8 mouse cellular contexts compared by ENCODE assay signal in the genomic region with DNA sequence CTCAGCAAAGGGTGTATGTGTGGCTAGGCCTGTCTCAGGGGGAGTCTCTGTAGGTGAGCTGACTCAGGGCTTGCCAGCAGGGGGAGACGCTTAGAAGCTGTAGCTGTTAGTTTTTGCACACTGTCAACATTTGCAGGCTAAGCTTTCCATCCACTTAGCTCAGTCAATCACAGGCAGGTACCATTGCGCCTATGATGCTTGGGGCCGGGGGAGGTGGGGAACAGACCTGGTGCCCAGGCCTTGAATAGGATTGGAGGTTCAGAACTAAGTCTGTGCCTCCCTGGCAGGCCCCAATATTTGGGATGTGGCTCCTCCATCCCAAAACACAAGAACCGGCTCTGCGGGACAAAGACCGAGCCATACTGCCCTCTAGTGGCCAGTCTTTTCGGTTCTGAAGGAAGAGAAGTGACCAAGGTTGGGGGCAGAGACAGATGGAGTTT. TPM values are rescaled to one million over a fixed set of nuclear protein-coding genes. Genes with fewer than 3 reads are reported as not detected.
A peak's percentile ranks its signal among the peaks of the same experiment; 100 is the strongest.
DNase-seq lines count a peak whose midpoint lies in the region; ATAC-seq and TF ChIP-seq lines count a peak whose summit lies in the region.

No protein-coding gene starts in this region.

- H3K27me3 ChIP-seq in heart, adult 2 months (ENCODE audit: control insufficient read depth, insufficient read depth, low read length): peaks cover 11% of the 10 kb centered on the region
- peaks cover 65% of the 10 kb centered on the region for H3K27me3 ChIP-seq in heart, embryonic 12.5 days (replicated peaks)
- no peaks in the 10 kb centered on the region for H3K27me3 ChIP-seq in ES-Bruce4 (ENCODE audit: control insufficient read depth, insufficient read depth, low read length, poor library complexity, severe bottlenecking)

- TF ChIP-seq EP300 in heart, adult 2 months (IDR thresholded peaks at IDR 0.05; ENCODE audit: insufficient read depth, low read depth, low read length): no peak
- TF ChIP-seq EP300 in ES-Bruce4 (IDR thresholded peaks at IDR 0.05; ENCODE audit: insufficient read depth, low read depth, low read length): no peak

- H3K9me3 ChIP-seq in heart, embryonic 12.5 days (replicated peaks): no peaks in the 10 kb centered on the region
- no peaks in the 10 kb centered on the region for H3K9me3 ChIP-seq in ES-Bruce4 (replicated peaks; ENCODE audit: control insufficient read depth, insufficient read depth, low read length, poor library complexity, severe bottlenecking)

- intact Hi-C loops in heart, adult 2 months (cut with DNase I): loop anchor here (5.0 kb wide), 1 partner anchor 319 kb away; a partner anchor contains a TSS

- H3K27ac ChIP-seq in heart, adult 2 months: no peak overlapping the region
- no peak overlapping the region for H3K27ac ChIP-seq in heart, embryonic 12.5 days (ENCODE audit: poor library complexity, severe bottlenecking)
- no peak overlapping the region for H3K27ac ChIP-seq in ES-Bruce4 (ENCODE audit: insufficient read depth, low read length)

- no peak for TF ChIP-seq POLR2A in heart, adult 2 months (IDR thresholded peaks at IDR 0.05; ENCODE audit: insufficient read depth, low read depth, low read length)
- TF ChIP-seq POLR2A in ES-Bruce4 (IDR thresholded peaks at IDR 0.05; ENCODE audit: insufficient read depth, low read length): no peak

- ATAC-seq in heart, embryonic 12.5 days (ENCODE audit: insufficient number of reproducible peaks, low FRiP score): no peak
- peak; percentile 20; the same call in 1 of the 2 replicates for ATAC-seq in frontal cortex, adult (ENCODE audit: low TSS enrichment)
- ATAC-seq in megakaryocyte, adult 5-6 weeks (ENCODE audit: poor library complexity, severe bottlenecking): peak; percentile 52; the same call in 1 of the 2 replicates

- peak; percentile 86 for TF ChIP-seq CTCF in heart, adult 2 months (IDR thresholded peaks at IDR 0.05)
- peak; percentile 75 for TF ChIP-seq CTCF in ES-Bruce4 (IDR thresholded peaks at IDR 0.05; ENCODE audit: low read depth, low read length)

- peak; percentile 57 to 70 for DNase-seq in heart, adult 2 months
- peak; percentile 78 for DNase-seq in cerebellum, adult 9-11 months
- peak; percentile 60 for DNase-seq in kidney, adult 9 months
- DNase-seq in right cerebral cortex, postnatal 4 days: peak; percentile 80

- H3K4me3 ChIP-seq in heart, adult 2 months: no peak overlapping the region
- H3K4me3 ChIP-seq in heart, embryonic 12.5 days: no peak overlapping the region
- H3K4me3 ChIP-seq in ES-Bruce4 (ENCODE audit: low read depth, low read length): 0 out of 2 replicates have a peak overlapping the region, but pooled peaks have one; percentile 14

- 3% methylated on average over 7 of the region's 7 CpGs for WGBS in heart, adult 2 months
- 1% methylated on average over 7 of the region's 7 CpGs for WGBS in heart, embryonic 12.5 days

- no peaks in the 10 kb centered on the region for H3K36me3 ChIP-seq in heart, adult 2 months (ENCODE audit: control insufficient read depth, insufficient read depth, low read length)
- no peaks in the 10 kb centered on the region for H3K36me3 ChIP-seq in heart, embryonic 12.5 days
- H3K36me3 ChIP-seq in ES-Bruce4 (ENCODE audit: control insufficient read depth, insufficient read depth, low read length, poor library complexity, severe bottlenecking): no peaks in the 10 kb centered on the region

- no peak overlapping the region for H3K4me2 ChIP-seq in heart, embryonic 12.5 days

- no peaks in the 10 kb centered on the region for H3K79me2 ChIP-seq in heart, adult 2 months (replicated peaks; ENCODE audit: control insufficient read depth, insufficient read depth, low read length)

- no peaks in the 10 kb centered on the region for H3K4me1 ChIP-seq in heart, adult 2 months (ENCODE audit: control insufficient read depth, insufficient read depth, low read length)
- H3K4me1 ChIP-seq in heart, embryonic 12.5 days (replicated peaks): peaks cover 20% of the 10 kb centered on the region
- peaks cover 5% of the 10 kb centered on the region for H3K4me1 ChIP-seq in ES-Bruce4 (ENCODE audit: control insufficient read depth, insufficient read depth, low read length)

- no peak overlapping the region for H3K9ac ChIP-seq in heart, adult 2 months (ENCODE audit: low read depth, low read length)
- H3K9ac ChIP-seq in heart, embryonic 12.5 days: no peak overlapping the region
- H3K9ac ChIP-seq in ES-Bruce4 (ENCODE audit: low read depth, poor library complexity, severe bottlenecking): no peak overlapping the region

RNA-seq across cellular contexts. Expression of a gene that starts 2.6 kb away (rescaled TPM):
- under 1 TPM in 1 of 2 experiments, not detected in 1; 0.27 TPM for total RNA-seq in heart, adult 2 months (2021)
- 0.21 and 0.38 TPM in 2 replicates for polyA plus RNA-seq in heart, adult 2 months (2012; rRNA removed)
- polyA plus RNA-seq in heart, embryonic 12.5 days (2016; fragmentation: Nextera tagmentation; extraction: Ambion mirVana): 2.2 TPM in 2 replicates
- 5.9 and 6.1 TPM in 2 replicates for polyA plus RNA-seq in ES-Bruce4 (2011; ENCODE audit: insufficient read depth, insufficient read length, low read depth, missing spikeins)
- total RNA-seq in megakaryocyte, adult 5-6 weeks (2015): not detected in 2 replicates
- not detected in 2 replicates for total RNA-seq in megakaryocyte, adult 5-6 weeks (2017)

RNA-seq across cellular contexts. Expression of a gene that starts 12.0 kb away (rescaled TPM):
- 10 to 100 TPM in 1 of 2 experiments, 1 to 10 TPM in 1; 8.7 to 10.3 TPM for total RNA-seq in heart, adult 2 months (2021)
- polyA plus RNA-seq in heart, adult 2 months (2012; rRNA removed): 16.3 and 18.4 TPM in 2 replicates
- 13.2 and 13.9 TPM in 2 replicates for polyA plus RNA-seq in heart, embryonic 12.5 days (2016; fragmentation: Nextera tagmentation; extraction: Ambion mirVana)
- 22.1 and 29.1 TPM in 2 replicates for polyA plus RNA-seq in ES-Bruce4 (2011; ENCODE audit: insufficient read depth, insufficient read length, low read depth, missing spikeins)
- not detected in 2 replicates for total RNA-seq in megakaryocyte, adult 5-6 weeks (2015)
- total RNA-seq in megakaryocyte, adult 5-6 weeks (2017): not detected in 2 replicates

RNA-seq across cellular contexts. Expression of a gene that starts 19.4 kb away (rescaled TPM):
- 10 to 100 TPM; 39.4 to 46.4 TPM for total RNA-seq in heart, adult 2 months (2021)
- 40.5 and 45.7 TPM in 2 replicates for polyA plus RNA-seq in heart, adult 2 months (2012; rRNA removed)
- polyA plus RNA-seq in heart, embryonic 12.5 days (2016; fragmentation: Nextera tagmentation; extraction: Ambion mirVana): 87.7 and 90.4 TPM in 2 replicates
- 264 and 288 TPM in 2 replicates for polyA plus RNA-seq in ES-Bruce4 (2011; ENCODE audit: insufficient read depth, insufficient read length, low read depth, missing spikeins)
- total RNA-seq in megakaryocyte, adult 5-6 weeks (2015): 6.1 and 7.3 TPM in 2 replicates
- 2.6 and 5.3 TPM in 2 replicates for total RNA-seq in megakaryocyte, adult 5-6 weeks (2017)

RNA-seq across cellular contexts. Expression of a gene that starts 52.9 kb away (rescaled TPM):
- 1 to 10 TPM; 1.5 to 2.0 TPM for total RNA-seq in heart, adult 2 months (2021)
- 0.98 and 1.00 TPM in 2 replicates for polyA plus RNA-seq in heart, adult 2 months (2012; rRNA removed)
- polyA plus RNA-seq in heart, embryonic 12.5 days (2016; fragmentation: Nextera tagmentation; extraction: Ambion mirVana): 9.2 and 11.7 TPM in 2 replicates
- 33.6 and 34.1 TPM in 2 replicates for polyA plus RNA-seq in ES-Bruce4 (2011; ENCODE audit: insufficient read depth, insufficient read length, low read depth, missing spikeins)
- not detected in 2 replicates for total RNA-seq in megakaryocyte, adult 5-6 weeks (2015)
- total RNA-seq in megakaryocyte, adult 5-6 weeks (2017): 0.37 and 2.4 TPM in 2 replicates
